Comparison of ENCODE assay signal across 13 mouse cellular contexts in the genomic region with DNA sequence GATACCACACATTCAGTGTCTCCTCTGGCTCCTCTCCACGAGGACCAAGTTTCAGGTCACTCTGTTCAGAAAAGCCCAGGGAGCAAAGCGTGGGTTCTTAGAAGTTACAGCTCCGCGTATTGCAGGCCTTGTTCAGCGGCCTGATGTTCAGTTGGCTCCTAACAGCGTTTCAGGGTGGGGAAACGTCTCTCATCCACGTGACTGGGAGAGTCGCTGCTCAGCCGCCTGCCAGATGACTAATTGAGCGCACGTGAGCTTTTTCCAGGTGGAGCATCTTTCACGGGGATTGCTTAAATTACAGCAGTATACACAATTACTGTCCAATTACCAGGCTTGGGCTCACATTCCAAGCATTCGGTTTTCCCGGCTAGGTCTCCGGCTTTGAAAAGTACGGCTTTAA.
DNase-seq lines count a peak whose midpoint lies in the region; ATAC-seq and TF ChIP-seq lines count a peak whose summit lies in the region.
"Had no signal": no experiment of that assay in that cellular context is flagged by ENCODE, and none has a peak within 500 bp of the region (broad histone marks: within the 10 kb centered on the region; RNA-seq: fewer than 3 reads in every experiment).

No protein-coding gene starts in this region.

- no peak overlapping the region for H3K9ac ChIP-seq in midbrain, postnatal 0 days (replicated peaks; ENCODE audit: low read length, poor library complexity, severe bottlenecking)
- H3K9ac ChIP-seq in midbrain, embryonic 13.5 days (replicated peaks), result no peak overlapping the region
- H3K9ac ChIP-seq in embryonic facial prominence, embryonic 15.5 days, result no peak overlapping the region
- H3K9ac ChIP-seq: stomach, embryonic 15.5 days had no signal

- H3K27me3 ChIP-seq in midbrain, postnatal 0 days (ENCODE audit: insufficient read depth, low read length), result no peaks in the 10 kb centered on the region
- H3K27me3 ChIP-seq in midbrain, embryonic 13.5 days, result no peaks in the 10 kb centered on the region
- H3K27me3 ChIP-seq in embryonic facial prominence, embryonic 15.5 days, result no peaks in the 10 kb centered on the region
- H3K27me3 ChIP-seq: stomach, embryonic 15.5 days had no signal

- WGBS in midbrain, postnatal 0 days, result 71% methylated on average over 17 of the region's 17 CpGs
- WGBS in midbrain, embryonic 13.5 days, result 76% methylated on average over 17 of the region's 17 CpGs
- WGBS in embryonic facial prominence, embryonic 15.5 days, result 27% methylated on average over 17 of the region's 17 CpGs

- H3K4me3 ChIP-seq in midbrain, postnatal 0 days (ENCODE audit: low read depth, low read length), result no peak overlapping the region
- no peak overlapping the region for H3K4me3 ChIP-seq in midbrain, embryonic 13.5 days (replicated peaks)
- no peak overlapping the region for H3K4me3 ChIP-seq in embryonic facial prominence, embryonic 15.5 days (replicated peaks)
- H3K4me3 ChIP-seq: hindbrain, embryonic 10.5 days; stomach, embryonic 15.5 days had no signal

- H3K27ac ChIP-seq in midbrain, postnatal 0 days (ENCODE audit: low read depth, low read length), result no peak overlapping the region
- no peak overlapping the region for H3K27ac ChIP-seq in midbrain, embryonic 13.5 days
- H3K27ac ChIP-seq in embryonic facial prominence, embryonic 15.5 days (replicated peaks), result no peak overlapping the region
- H3K27ac ChIP-seq: hindbrain, embryonic 10.5 days; stomach, embryonic 15.5 days had no signal

- H3K36me3 ChIP-seq in midbrain, postnatal 0 days (ENCODE audit: insufficient read depth, low read length), result no peaks in the 10 kb centered on the region
- no peaks in the 10 kb centered on the region for H3K36me3 ChIP-seq in midbrain, embryonic 13.5 days
- H3K36me3 ChIP-seq in embryonic facial prominence, embryonic 15.5 days, result no peaks in the 10 kb centered on the region
- H3K36me3 ChIP-seq: hindbrain, embryonic 10.5 days; stomach, embryonic 15.5 days had no signal

- TF ChIP-seq CTCF in midbrain, postnatal 0 days (IDR thresholded peaks at IDR 0.05), result no peak

- peak; percentile 59 for ATAC-seq in frontal cortex, adult (ENCODE audit: low TSS enrichment)
- ATAC-seq in midbrain, postnatal 0 days (ENCODE audit: low FRiP score), result no peak
- ATAC-seq in midbrain, embryonic 13.5 days, result no peak
- ATAC-seq in embryonic facial prominence, embryonic 15.5 days (ENCODE audit: insufficient number of reproducible peaks, low FRiP score, low TSS enrichment, low read depth), result peak; percentile 73
- ATAC-seq: activated CD4-positive, CD25-positive, alpha-beta regulatory T cell, adult 4 months had no signal

- peaks cover 3% of the 10 kb centered on the region; the same call in 1 of the 2 replicates for H3K4me1 ChIP-seq in midbrain, postnatal 0 days (ENCODE audit: insufficient read depth, low read length)
- no peaks in the 10 kb centered on the region for H3K4me1 ChIP-seq in midbrain, embryonic 13.5 days (replicated peaks)
- H3K4me1 ChIP-seq in embryonic facial prominence, embryonic 15.5 days, result peaks cover 10% of the 10 kb centered on the region
- H3K4me1 ChIP-seq: hindbrain, embryonic 10.5 days had no signal

- no peaks in the 10 kb centered on the region for H3K9me3 ChIP-seq in midbrain, postnatal 0 days (ENCODE audit: low read length)
- H3K9me3 ChIP-seq in midbrain, embryonic 13.5 days, result no peaks in the 10 kb centered on the region
- no peaks in the 10 kb centered on the region for H3K9me3 ChIP-seq in embryonic facial prominence, embryonic 15.5 days (replicated peaks)
- H3K9me3 ChIP-seq: hindbrain, embryonic 10.5 days; stomach, embryonic 15.5 days had no signal

- H3K4me2 ChIP-seq in midbrain, postnatal 0 days (ENCODE audit: low read depth, low read length, poor library complexity, severe bottlenecking), result no peak overlapping the region
- H3K4me2 ChIP-seq in midbrain, embryonic 13.5 days (replicated peaks), result no peak overlapping the region
- H3K4me2 ChIP-seq in embryonic facial prominence, embryonic 15.5 days (replicated peaks), result peak overlapping the region; percentile 15; the same call in 1 of the 2 replicates
- H3K4me2 ChIP-seq: stomach, embryonic 15.5 days had no signal

- DNase-seq in frontal cortex, postnatal 25 days (ENCODE audit: low spot score in 2 of 2), result no peak
- peak; percentile 53 for DNase-seq in midbrain, postnatal 0 days (ENCODE audit: low spot score)
- peak; percentile 41 to 43 for DNase-seq in right cerebral cortex, adult 2 months (ENCODE audit: low spot score in 2 of 2)
- no peak for DNase-seq in adrenal gland, postnatal 36 days
- DNase-seq in kidney, postnatal 14 days, result no peak
- DNase-seq: cerebellum, adult 18-20 months; liver had no signal

Comparison
In these comparisons a context has a peak if more than half of its experiments do, and no peak if none do; other contexts are left out.
1. ATAC-seq: peak in frontal cortex, adult (single experiment) and embryonic facial prominence, embryonic 15.5 days (single experiment); none in midbrain, postnatal 0 days (single experiment) and midbrain, embryonic 13.5 days (single experiment).
2. DNase-seq: peak in midbrain, postnatal 0 days (single experiment) and right cerebral cortex, adult 2 months (2 of 2); none in frontal cortex, postnatal 25 days (0 of 2), adrenal gland, postnatal 36 days (0 of 2) and kidney, postnatal 14 days (single experiment).